Mouse (Mus musculus) lung, adult 2 months (tissue): ENCODE measurements around the gene Fgf11.

ENCODE experiments used
- CTCF ChIP-seq: fragments of 200-500 bp; IDR thresholded peaks from 2 replicates; pipeline ENCODE4 v1.5.1; 2011; ENCODE audit warnings: mild to moderate bottlenecking, low read length, control low read depth; ENCODE audit not compliant: insufficient read depth
- POLR2A ChIP-seq: fragments of 200-500 bp; IDR thresholded peaks from 2 replicates; pipeline ENCODE4 v1.6.1; 2011; ENCODE audit warnings: low read depth, mild to moderate bottlenecking, control low read depth, low read length, borderline replicate concordance; ENCODE audit errors: extremely low read depth

DNA sequence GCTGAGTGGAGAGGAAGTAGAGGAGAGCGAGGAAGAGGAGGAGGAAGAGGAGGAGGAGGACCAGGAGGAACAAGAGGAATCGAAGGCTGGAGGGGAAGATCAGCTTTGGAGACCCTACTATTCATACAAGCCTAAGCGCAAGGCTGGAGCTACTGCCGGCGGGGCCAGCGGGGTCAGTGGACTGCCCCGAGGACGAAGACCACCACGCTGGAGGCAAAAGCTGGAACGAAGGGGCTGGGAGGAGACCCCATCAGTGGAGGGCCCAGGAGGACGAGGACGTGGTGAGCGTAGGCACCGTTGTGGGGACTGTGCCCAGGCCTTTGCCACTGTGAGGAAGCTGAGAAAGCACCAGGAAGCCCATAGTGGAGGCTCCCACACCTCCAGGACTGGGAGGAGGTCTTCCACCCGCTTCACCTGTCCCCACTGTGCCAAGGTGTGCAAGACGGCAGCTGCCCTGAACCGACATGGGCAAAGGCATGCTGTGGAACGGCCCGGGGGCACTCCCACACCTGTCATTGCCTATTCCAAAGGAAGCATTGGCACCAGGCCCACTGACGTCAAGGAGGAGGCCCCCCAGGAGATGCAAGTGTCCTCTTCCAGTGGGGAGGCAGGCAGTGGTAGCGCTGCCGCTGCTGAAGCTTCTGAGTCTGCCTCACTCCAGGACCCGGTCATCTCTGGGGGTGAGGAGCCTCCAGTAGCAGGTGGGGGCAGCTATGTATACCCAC lies 23.2 kb downstream of the Fgf11 start:
- no peak for TF ChIP-seq CTCF
- no peak for TF ChIP-seq POLR2A
